Mouse (Mus musculus): Measurements from ENCODE around the gene Pick1. TPM values are rescaled to one million over a fixed set of nuclear protein-coding genes. Genes with fewer than 3 reads are reported as not detected.

Gene Pick1
- polyA plus RNA-seq, 1 experiment from 2014 or later = 47.7 TPM

DNA sequence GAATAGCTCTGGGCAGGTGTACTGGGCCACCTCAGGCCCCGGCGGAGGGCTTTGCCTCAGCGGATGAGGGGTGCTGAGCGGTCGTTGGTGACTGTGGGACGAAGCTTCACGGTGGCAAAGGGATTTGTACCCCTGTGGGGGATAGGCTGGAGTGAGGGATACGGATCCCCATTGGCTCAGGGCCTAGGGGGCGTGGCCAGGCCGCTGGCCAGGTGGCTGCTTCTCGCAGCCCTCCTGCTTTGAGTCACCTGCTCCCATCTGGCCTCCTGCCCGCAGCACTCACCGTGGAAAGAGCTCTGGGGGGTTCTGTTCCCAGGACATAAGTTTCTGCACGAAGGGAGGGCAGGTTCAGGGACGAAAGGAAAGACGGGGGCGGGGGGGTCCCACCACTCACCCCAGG, 29.5 kb downstream of the Pick1 start:
- WGBS = 30% methylated on average over 17 of the region's 17 CpGs
- Histone ChIP-seq H3K27ac (replicated peaks; ENCODE audit: low read depth, low read length) (no peak overlapping the region), H3K27me3 (ENCODE audit: control insufficient read depth, insufficient read depth, low read length) (peaks cover 39% of the 10 kb centered on the region), H3K36me3 (ENCODE audit: control insufficient read depth, insufficient read depth, low read length) (no peaks in the 10 kb centered on the region), H3K9me3 (ENCODE audit: control insufficient read depth, low read length) (no peaks in the 10 kb centered on the region), H3K4me1 (ENCODE audit: control insufficient read depth, insufficient read depth, low read length) (0 out of 2 replicates have a peak, but pooled peaks cover 9% of the 10 kb centered on the region), H3K4me2 (ENCODE audit: low read length) (no peak overlapping the region), H3K4me3 (replicated peaks; ENCODE audit: low read depth, low read length) (no peak overlapping the region), H3K9ac (replicated peaks; ENCODE audit: low read length) (no peak overlapping the region)
- DNase-seq (no peak), ATAC-seq (ENCODE audit: low FRiP score, low TSS enrichment) (no peak)

DNA sequence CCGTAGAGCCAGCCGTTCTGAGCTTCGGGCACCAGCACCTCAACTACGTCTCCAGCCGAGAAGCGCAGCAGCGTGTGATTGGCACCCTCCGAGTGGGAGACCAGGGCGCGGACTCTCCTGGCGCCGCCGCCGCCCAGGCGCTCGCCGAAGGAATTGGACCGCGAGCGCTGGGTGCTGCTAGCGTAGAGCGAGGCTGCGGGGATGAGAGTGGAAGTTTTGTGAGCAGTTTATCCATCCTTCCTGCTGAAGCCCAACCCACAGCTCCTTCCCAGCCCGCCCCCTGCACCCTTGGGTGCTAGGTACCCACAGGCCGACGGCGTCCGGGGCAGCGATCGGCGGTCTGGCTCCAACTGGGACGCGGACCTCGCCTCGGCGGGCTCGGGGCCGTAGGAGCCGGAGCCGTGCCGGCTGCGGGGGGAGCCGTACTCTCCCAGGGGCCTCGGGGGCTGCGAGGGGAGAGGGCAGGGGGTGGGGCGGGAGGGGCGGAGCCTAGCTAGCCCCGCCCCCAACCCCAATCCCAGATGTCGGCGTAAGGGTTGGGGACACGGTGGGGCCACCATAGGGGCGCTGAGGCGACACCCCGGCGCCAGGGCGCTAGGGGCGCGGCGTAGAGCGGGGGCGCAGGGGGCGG, 32.2 kb downstream of the Pick1 start:
- ATAC-seq (ENCODE audit: low FRiP score, low TSS enrichment) = peak; percentile 55; the same call in 1 of the 2 replicates
- under 1% methylated on average over 62 of the region's 62 CpGs for WGBS
- 0 out of 2 replicates have a peak, but pooled peaks cover 9% of the 10 kb centered on the region for H3K4me1 ChIP-seq (ENCODE audit: control insufficient read depth, insufficient read depth, low read length)
- H3K9ac ChIP-seq (replicated peaks; ENCODE audit: low read length) = peak overlapping the region; percentile 61
- H3K9me3 ChIP-seq (ENCODE audit: control insufficient read depth, low read length) = no peaks in the 10 kb centered on the region
- H3K4me2 ChIP-seq (ENCODE audit: low read length) = peak overlapping the region; percentile 96
- no peak overlapping the region for H3K27ac ChIP-seq (replicated peaks; ENCODE audit: low read depth, low read length)
- DNase-seq = peak; percentile 62
- H3K4me3 ChIP-seq (replicated peaks; ENCODE audit: low read depth, low read length) = peak overlapping the region; percentile 52
- H3K27me3 ChIP-seq (ENCODE audit: control insufficient read depth, insufficient read depth, low read length) = peaks cover 36% of the 10 kb centered on the region
- H3K36me3 ChIP-seq (ENCODE audit: control insufficient read depth, insufficient read depth, low read length) = no peaks in the 10 kb centered on the region

DNA sequence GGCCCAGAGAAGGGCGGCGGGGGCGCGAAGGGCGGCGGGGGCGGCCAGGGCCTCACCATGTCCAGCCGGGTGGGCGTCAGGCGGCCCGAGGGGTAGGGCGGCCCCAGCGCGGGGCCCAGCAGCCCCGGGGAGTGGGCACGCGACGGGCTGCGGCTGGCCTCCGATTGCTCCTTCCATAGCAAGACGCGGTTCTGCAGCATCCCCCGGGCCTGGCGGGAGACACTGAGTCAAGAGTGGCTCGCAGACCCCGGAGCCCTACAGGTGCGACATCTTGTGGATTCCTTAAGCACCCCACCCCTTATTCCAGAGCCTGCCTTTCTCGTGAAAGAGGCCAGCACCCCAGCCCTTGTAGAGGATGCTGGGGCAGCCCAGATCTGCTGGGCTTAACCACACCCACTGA, 32.8 kb downstream of the Pick1 start:
- H3K9me3 ChIP-seq (ENCODE audit: control insufficient read depth, low read length) = no peaks in the 10 kb centered on the region
- H3K4me2 ChIP-seq (ENCODE audit: low read length) = peak overlapping the region; percentile 96
- H3K36me3 ChIP-seq (ENCODE audit: control insufficient read depth, insufficient read depth, low read length) = no peaks in the 10 kb centered on the region
- DNase-seq = peak; percentile 68
- peak; percentile 46 for ATAC-seq (ENCODE audit: low FRiP score, low TSS enrichment)
- H3K4me1 ChIP-seq (ENCODE audit: control insufficient read depth, insufficient read depth, low read length) = 0 out of 2 replicates have a peak, but pooled peaks cover 9% of the 10 kb centered on the region
- peaks cover 36% of the 10 kb centered on the region for H3K27me3 ChIP-seq (ENCODE audit: control insufficient read depth, insufficient read depth, low read length)
- 0% methylated on average over 28 of the region's 28 CpGs for WGBS
- H3K4me3 ChIP-seq (replicated peaks; ENCODE audit: low read depth, low read length) = peak overlapping the region; percentile 52
- no peak overlapping the region for H3K27ac ChIP-seq (replicated peaks; ENCODE audit: low read depth, low read length)
- H3K9ac ChIP-seq (replicated peaks; ENCODE audit: low read length) = peak overlapping the region; percentile 61

DNA sequence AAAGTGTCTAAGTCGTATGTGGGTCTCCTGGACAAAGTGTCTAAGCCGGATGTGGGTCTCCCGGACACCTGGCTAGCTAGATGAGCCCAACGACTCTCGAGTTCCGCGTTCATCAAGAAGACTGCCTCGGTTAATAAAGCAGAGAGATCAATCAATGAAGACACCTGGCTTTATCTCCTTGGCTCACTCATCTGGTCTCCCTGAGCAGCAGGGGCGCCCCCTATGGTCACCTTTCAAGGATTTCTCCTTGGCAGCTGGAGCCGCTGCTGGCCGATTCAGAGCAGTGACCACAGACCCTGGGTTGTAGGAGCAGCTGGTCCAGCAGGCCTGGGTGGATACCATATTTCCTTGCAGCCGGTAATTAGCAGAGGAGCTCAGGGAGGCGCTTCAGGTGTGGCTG, 33.4 kb downstream of the Pick1 start:
- ATAC-seq (ENCODE audit: low FRiP score, low TSS enrichment) (no peak), DNase-seq (peak; percentile 69)
- H3K4me2 ChIP-seq (ENCODE audit: low read length) = peak overlapping the region; percentile 96
- 26% methylated on average over 13 of the region's 13 CpGs for WGBS
- no peaks in the 10 kb centered on the region for H3K9me3 ChIP-seq (ENCODE audit: control insufficient read depth, low read length)
- no peak overlapping the region for H3K4me3 ChIP-seq (replicated peaks; ENCODE audit: low read depth, low read length)
- H3K27ac ChIP-seq (replicated peaks; ENCODE audit: low read depth, low read length) = no peak overlapping the region
- H3K36me3 ChIP-seq (ENCODE audit: control insufficient read depth, insufficient read depth, low read length) = no peaks in the 10 kb centered on the region
- H3K27me3 ChIP-seq (ENCODE audit: control insufficient read depth, insufficient read depth, low read length) = peaks cover 36% of the 10 kb centered on the region
- no peak overlapping the region for H3K9ac ChIP-seq (replicated peaks; ENCODE audit: low read length)
- H3K4me1 ChIP-seq (ENCODE audit: control insufficient read depth, insufficient read depth, low read length) = 0 out of 2 replicates have a peak, but pooled peaks cover 9% of the 10 kb centered on the region

DNA sequence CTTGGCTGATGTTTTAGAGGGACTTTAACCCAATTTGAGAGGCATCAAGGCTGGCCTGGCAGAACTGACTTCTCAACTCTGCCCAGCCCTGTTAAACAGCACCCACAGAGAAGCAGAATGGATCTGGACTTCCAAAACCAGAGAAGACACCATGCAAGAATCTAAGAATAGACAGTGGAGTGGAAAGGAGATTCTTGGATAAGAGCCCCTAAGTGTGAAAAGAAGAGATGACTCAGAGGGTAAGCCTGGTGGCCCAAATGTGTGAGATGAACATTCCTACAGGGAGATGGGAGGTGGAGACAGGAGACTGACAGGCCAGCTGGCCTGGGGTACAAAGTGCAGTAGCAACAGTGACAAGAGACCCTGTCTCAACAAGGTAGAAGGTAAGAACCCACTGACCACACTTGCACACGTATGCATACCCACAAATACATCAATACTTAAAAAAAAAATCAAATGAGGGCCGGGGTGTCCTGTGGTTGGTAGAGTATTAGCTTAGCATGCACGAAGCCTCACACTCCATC, 33.9 kb downstream of the Pick1 start:
- no peaks in the 10 kb centered on the region for H3K9me3 ChIP-seq (ENCODE audit: control insufficient read depth, low read length)
- 92% methylated on average over 3 of the region's 3 CpGs for WGBS
- no peak overlapping the region for H3K9ac ChIP-seq (replicated peaks; ENCODE audit: low read length)
- no peak overlapping the region for H3K4me3 ChIP-seq (replicated peaks; ENCODE audit: low read depth, low read length)
- no peaks in the 10 kb centered on the region for H3K36me3 ChIP-seq (ENCODE audit: control insufficient read depth, insufficient read depth, low read length)
- 0 out of 2 replicates have a peak, but pooled peaks cover 9% of the 10 kb centered on the region for H3K4me1 ChIP-seq (ENCODE audit: control insufficient read depth, insufficient read depth, low read length)
- DNase-seq (no peak), ATAC-seq (ENCODE audit: low FRiP score, low TSS enrichment) (no peak)
- H3K27ac ChIP-seq (replicated peaks; ENCODE audit: low read depth, low read length) = no peak overlapping the region
- H3K27me3 ChIP-seq (ENCODE audit: control insufficient read depth, insufficient read depth, low read length) = peaks cover 36% of the 10 kb centered on the region
- no peak overlapping the region for H3K4me2 ChIP-seq (ENCODE audit: low read length)

DNA sequence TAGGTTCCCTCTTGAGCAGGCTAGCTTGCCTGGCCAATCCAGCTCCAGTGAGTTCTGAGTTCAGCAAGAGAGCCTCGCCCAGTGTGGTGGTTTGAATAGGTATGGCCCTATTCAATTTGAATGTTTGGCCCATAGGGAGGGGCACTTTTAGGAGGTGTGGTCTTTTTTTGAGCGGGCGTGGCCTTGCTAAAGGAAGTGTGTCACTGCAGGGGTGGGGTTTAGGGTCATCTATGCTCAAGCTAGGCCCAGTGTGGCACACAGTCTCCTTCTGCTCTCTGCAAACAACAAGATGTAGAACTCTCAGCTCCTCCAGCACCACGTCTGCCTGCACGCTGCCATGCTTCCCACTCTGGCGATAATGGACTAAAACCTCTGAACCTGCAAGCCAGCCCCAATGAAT, 34.8 kb downstream of the Pick1 start:
- H3K4me1 ChIP-seq (ENCODE audit: control insufficient read depth, insufficient read depth, low read length) = 0 out of 2 replicates have a peak, but pooled peaks cover 9% of the 10 kb centered on the region
- WGBS = 90% methylated on average over 6 of the region's 6 CpGs

DNA sequence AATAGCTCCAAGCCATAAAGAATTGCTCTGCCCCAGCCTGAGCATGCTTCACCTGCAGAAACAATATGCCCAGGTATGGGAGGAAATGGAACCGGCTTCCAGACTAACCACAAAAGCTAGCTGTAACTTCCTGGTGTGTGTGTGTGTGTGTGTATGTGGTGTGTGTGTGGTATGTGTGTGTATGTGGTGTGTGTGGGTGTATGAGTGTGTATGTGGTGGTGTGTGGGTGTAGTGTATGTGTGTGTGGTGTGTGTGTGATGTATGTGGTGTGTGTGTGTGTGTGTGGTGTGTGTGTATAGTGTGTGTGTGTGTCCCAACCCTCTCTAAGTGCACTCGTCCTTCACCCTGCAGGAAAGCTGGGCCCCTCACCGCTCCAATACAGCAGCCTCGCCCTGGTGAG, 36.4 kb downstream of the Pick1 start:
- Histone ChIP-seq H3K4me3 (replicated peaks; ENCODE audit: low read depth, low read length) (no peak overlapping the region), H3K4me2 (ENCODE audit: low read length) (no peak overlapping the region), H3K36me3 (ENCODE audit: control insufficient read depth, insufficient read depth, low read length) (no peaks in the 10 kb centered on the region), H3K27me3 (ENCODE audit: control insufficient read depth, insufficient read depth, low read length) (peaks cover 32% of the 10 kb centered on the region), H3K4me1 (ENCODE audit: control insufficient read depth, insufficient read depth, low read length) (peaks cover 12% of the 10 kb centered on the region; the same call in 1 of the 2 replicates), H3K9ac (replicated peaks; ENCODE audit: low read length) (no peak overlapping the region), H3K27ac (replicated peaks; ENCODE audit: low read depth, low read length) (no peak overlapping the region), H3K9me3 (ENCODE audit: control insufficient read depth, low read length) (no peaks in the 10 kb centered on the region)
- ATAC-seq (ENCODE audit: low FRiP score, low TSS enrichment) (no peak), DNase-seq (no peak)
- 84% methylated on average over 4 of the region's 4 CpGs for WGBS

More for the DNA sequence above, 34.8 kb downstream of the Pick1 start:
- peaks cover 36% of the 10 kb centered on the region for H3K27me3 ChIP-seq (ENCODE audit: control insufficient read depth, insufficient read depth, low read length)
- no peak overlapping the region for H3K4me3 ChIP-seq (replicated peaks; ENCODE audit: low read depth, low read length)
- no peak overlapping the region for H3K4me2 ChIP-seq (ENCODE audit: low read length)
- DNase-seq (no peak), ATAC-seq (ENCODE audit: low FRiP score, low TSS enrichment) (no peak)
- H3K27ac ChIP-seq (replicated peaks; ENCODE audit: low read depth, low read length) = no peak overlapping the region
- H3K36me3 ChIP-seq (ENCODE audit: control insufficient read depth, insufficient read depth, low read length) = no peaks in the 10 kb centered on the region
- no peaks in the 10 kb centered on the region for H3K9me3 ChIP-seq (ENCODE audit: control insufficient read depth, low read length)
- H3K9ac ChIP-seq (replicated peaks; ENCODE audit: low read length) = no peak overlapping the region

DNA sequence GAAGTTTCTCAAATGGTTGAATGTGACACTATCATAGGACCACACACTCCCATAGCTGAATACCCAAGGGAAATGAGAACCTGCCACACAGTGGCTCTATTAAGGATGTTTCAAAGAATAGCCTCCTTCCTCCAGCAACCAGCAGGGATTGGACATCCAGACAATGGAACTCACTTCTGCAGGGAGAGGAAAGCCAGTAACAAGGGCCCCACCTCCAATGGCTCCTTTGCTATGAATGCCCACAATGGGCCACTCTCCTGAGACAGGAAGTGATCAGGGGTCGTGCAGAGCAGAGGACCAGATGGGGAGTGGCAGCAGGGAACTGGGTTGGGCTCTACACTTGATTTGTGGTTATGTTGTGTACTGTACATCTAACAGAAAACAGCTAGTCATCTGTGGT, 39.5 kb downstream of the Pick1 start:
- no peaks in the 10 kb centered on the region for H3K36me3 ChIP-seq (ENCODE audit: control insufficient read depth, insufficient read depth, low read length)

More for the DNA sequence above, 39.5 kb downstream of the Pick1 start:
- H3K4me2 ChIP-seq (ENCODE audit: low read length) = no peak overlapping the region
- no peak overlapping the region for H3K4me3 ChIP-seq (replicated peaks; ENCODE audit: low read depth, low read length)
- peaks cover 12% of the 10 kb centered on the region; the same call in 1 of the 2 replicates for H3K4me1 ChIP-seq (ENCODE audit: control insufficient read depth, insufficient read depth, low read length)
- peaks cover 1% of the 10 kb centered on the region; the same call in 1 of the 2 replicates for H3K27me3 ChIP-seq (ENCODE audit: control insufficient read depth, insufficient read depth, low read length)
- ATAC-seq (ENCODE audit: low FRiP score, low TSS enrichment) (no peak), DNase-seq (no peak)
- H3K9me3 ChIP-seq (ENCODE audit: control insufficient read depth, low read length) = no peaks in the 10 kb centered on the region
- no peak overlapping the region for H3K27ac ChIP-seq (replicated peaks; ENCODE audit: low read depth, low read length)
- no peak overlapping the region for H3K9ac ChIP-seq (replicated peaks; ENCODE audit: low read length)
- WGBS = 28% methylated on average over 1 of the region's 1 CpGs
